Mouse (Mus musculus): ENCODE measurements around the gene Srrm1.
"Not testable (repeated sequence)": the region's sequence is repeated elsewhere in the genome, so short reads cannot be mapped to it uniquely, and the experiment has no call there.

The Srrm1 gene

GRCm38 (mm10) chr4:135282651-135283290 is 70.3 kb downstream of the Srrm1 start:
- Histone ChIP-seq H3K36me3 (ENCODE audit: control insufficient read depth, insufficient read depth, low read length, poor library complexity, severe bottlenecking) (no peaks in the 10 kb centered on the region), H3K27me3 (ENCODE audit: control insufficient read depth, insufficient read depth, low read length, poor library complexity, severe bottlenecking) (no peaks in the 10 kb centered on the region)
- no peak for DNase-seq (ENCODE audit: low read depth, low spot score)

GRCm38 (mm10) chr4:135280016-135280415 is 73.1 kb downstream of the Srrm1 start:
- DNase-seq (ENCODE audit: low read depth, low spot score): peak; percentile 77
- not testable (repeated sequence) for H3K27me3 ChIP-seq (ENCODE audit: control insufficient read depth, insufficient read depth, low read length, poor library complexity, severe bottlenecking); H3K36me3 ChIP-seq (ENCODE audit: control insufficient read depth, insufficient read depth, low read length, poor library complexity, severe bottlenecking)

DNA sequence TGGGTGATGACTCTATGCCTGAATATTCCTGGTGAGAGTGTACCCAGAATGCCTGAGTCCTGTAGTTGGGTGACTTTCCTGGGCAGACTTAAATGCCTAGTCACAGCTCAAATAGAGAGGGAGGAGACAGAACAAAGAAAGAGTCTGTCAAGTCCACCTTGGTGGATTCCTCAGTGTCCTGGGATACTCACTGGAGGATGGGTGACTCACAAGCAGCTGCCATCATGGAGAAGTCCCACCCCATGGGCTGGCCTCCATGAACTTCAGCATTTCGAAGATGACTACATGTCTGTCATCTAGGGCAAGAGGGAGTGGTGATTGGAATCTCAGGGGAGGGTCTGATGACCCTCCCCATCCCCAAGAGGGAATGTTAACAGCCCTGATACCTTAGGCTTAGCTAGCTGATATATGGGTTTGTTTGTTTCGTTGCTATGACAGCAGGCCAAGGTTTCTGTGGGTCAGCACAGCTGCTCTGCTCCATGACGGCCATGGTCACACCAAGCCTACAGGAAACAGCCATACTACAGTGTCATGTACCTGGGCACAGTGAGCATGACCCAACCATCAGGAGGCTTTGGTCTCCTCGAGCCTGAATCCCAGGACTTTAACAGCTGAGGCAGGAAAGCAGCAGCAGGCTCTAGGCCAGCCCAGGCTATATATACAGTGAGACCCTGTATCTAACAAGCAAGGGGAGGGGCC is 76.3 kb downstream of the Srrm1 start:
- Histone ChIP-seq H3K36me3 (ENCODE audit: control insufficient read depth, insufficient read depth, low read length, poor library complexity, severe bottlenecking) (no peaks in the 10 kb centered on the region), H3K27me3 (ENCODE audit: control insufficient read depth, insufficient read depth, low read length, poor library complexity, severe bottlenecking) (no peaks in the 10 kb centered on the region)
- no peak for DNase-seq (ENCODE audit: low read depth, low spot score)

GRCm38 (mm10) chr4:135274761-135275160 is 78.4 kb downstream of the Srrm1 start:
- no peaks in the 10 kb centered on the region for H3K27me3 ChIP-seq (ENCODE audit: control insufficient read depth, insufficient read depth, low read length, poor library complexity, severe bottlenecking)
- no peaks in the 10 kb centered on the region for H3K36me3 ChIP-seq (ENCODE audit: control insufficient read depth, insufficient read depth, low read length, poor library complexity, severe bottlenecking)
- no peak for DNase-seq (ENCODE audit: low read depth, low spot score)

- H3K36me3 ChIP-seq (ENCODE audit: control insufficient read depth, insufficient read depth, low read length, poor library complexity, severe bottlenecking): no peaks in the 10 kb centered on the region
- DNase-seq (ENCODE audit: low read depth, low spot score): no peak
Measured at GRCm38 (mm10) chr4:135273307-135273682, 79.8 kb downstream of the Srrm1 start.

DNA sequence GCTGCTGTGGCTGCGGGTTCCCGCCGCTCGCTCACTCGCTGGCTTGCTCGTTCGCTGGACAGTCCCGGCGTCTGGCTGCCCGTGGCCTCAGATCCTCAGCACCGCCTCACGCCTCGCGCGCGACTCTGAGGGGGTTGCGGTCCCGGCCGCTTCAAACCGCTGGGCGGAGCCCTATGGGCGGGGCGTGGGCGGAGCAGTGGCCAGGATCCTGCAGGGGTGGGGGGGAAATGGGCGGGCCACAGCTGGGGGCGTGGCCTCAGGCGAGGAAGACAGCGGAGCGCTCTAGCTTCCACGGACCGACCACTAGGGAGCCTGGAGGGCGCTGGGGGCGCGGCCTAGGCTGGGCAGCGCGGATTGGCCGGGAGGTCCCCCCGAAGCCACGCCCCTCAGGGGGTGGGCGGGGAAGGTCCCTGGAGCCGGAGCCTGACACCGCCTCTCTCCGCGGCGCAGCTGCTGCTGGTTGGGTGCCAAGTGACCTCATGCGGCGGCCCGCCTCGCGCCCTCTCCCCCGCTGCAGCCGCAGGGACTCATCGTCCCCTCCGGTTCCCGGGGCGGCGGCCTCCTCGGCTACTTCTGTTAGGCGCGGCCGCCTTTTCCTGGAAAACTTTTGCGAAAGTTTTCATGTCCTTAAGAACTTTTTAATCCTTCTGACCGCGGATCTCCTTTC is 80.3 kb downstream of the Srrm1 start, which contains the start of gene Clic4:
Gene Clic4, minus strand, starts transcription at position 175 of the 667 bp plus-strand sequence.
- Histone ChIP-seq H3K36me3 (ENCODE audit: control insufficient read depth, insufficient read depth, low read length, poor library complexity, severe bottlenecking) (no peaks in the 10 kb centered on the region), H3K27me3 (ENCODE audit: control insufficient read depth, insufficient read depth, low read length, poor library complexity, severe bottlenecking) (no peaks in the 10 kb centered on the region)
- DNase-seq (ENCODE audit: low read depth, low spot score): peak; percentile 100

More at GRCm38 (mm10) chr4:135273307-135273682, 79.8 kb downstream of the Srrm1 start:
- H3K27me3 ChIP-seq (ENCODE audit: control insufficient read depth, insufficient read depth, low read length, poor library complexity, severe bottlenecking): no peaks in the 10 kb centered on the region

DNA sequence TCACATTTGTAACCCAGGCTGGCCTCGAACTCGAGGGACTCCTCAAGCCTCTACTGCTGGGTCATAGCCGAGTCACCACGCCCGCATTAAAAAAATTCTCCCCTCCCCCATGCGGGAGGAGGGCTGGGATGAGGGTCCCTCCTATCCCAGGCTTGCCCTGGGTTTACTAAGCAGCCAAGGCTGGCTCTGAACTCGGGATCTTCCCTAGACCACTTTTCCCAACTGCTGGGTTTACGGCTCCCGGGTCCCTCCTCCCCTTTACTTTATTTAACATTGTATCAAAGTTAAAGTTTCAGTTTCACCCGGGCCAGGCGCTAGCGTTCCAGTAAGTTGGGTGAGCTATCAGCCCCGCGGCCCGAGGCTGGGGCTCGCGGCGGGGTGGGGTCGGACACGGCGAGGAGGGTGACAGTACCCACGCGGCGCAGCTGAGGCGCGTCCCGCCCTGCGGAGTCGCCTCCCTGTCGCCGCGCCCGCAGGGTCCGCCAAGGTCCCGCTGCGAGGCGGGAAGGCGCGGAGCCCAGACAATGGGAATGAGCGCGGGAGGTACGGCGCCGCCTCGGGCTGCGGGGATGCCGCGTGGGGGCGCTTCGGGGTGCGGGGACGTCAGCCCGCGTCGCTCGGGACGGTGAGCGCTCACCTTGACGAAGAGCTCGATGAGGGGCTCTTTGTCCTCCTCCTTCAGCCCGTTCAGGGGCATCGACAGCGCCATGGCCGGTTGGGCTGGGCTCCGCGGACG is 81.1 kb downstream of the Srrm1 start:
- H3K36me3 ChIP-seq (ENCODE audit: control insufficient read depth, insufficient read depth, low read length, poor library complexity, severe bottlenecking): no peaks in the 10 kb centered on the region
- H3K27me3 ChIP-seq (ENCODE audit: control insufficient read depth, insufficient read depth, low read length, poor library complexity, severe bottlenecking): no peaks in the 10 kb centered on the region
- DNase-seq (ENCODE audit: low read depth, low spot score): peak; percentile 57

GRCm38 (mm10) chr4:135271419-135271828 is 81.7 kb downstream of the Srrm1 start:
- peak; percentile 38 for DNase-seq (ENCODE audit: low read depth, low spot score)
- no peaks in the 10 kb centered on the region for H3K36me3 ChIP-seq (ENCODE audit: control insufficient read depth, insufficient read depth, low read length, poor library complexity, severe bottlenecking)
- no peaks in the 10 kb centered on the region for H3K27me3 ChIP-seq (ENCODE audit: control insufficient read depth, insufficient read depth, low read length, poor library complexity, severe bottlenecking)
